Mouse (Mus musculus): ENCODE measurements around the gene Fam241b.

Fam241b gene

DNA sequence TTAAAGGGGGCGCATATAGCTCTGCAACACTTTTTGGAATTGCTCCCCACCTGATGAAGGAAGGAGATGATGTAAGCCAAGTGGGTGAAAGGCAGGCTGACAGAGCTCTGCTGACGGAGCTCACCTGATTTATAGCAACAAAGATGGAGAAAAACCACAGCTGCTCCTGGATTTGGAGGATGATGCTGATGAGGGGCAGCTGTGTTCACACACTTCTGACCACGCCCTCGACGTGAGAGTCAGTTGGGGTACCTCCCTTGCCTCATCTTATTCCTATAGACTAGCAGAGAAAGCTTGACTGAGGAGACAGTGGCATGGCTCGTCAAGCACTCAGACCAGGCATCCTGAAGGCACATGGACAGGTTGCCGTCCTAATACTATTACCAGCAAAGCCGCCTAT lies at the start of gene Fam241b:
TSS of gene Fam241b (minus strand) at position 101 of the 400 bp plus-strand sequence.
- DNase-seq, result no peak

DNA sequence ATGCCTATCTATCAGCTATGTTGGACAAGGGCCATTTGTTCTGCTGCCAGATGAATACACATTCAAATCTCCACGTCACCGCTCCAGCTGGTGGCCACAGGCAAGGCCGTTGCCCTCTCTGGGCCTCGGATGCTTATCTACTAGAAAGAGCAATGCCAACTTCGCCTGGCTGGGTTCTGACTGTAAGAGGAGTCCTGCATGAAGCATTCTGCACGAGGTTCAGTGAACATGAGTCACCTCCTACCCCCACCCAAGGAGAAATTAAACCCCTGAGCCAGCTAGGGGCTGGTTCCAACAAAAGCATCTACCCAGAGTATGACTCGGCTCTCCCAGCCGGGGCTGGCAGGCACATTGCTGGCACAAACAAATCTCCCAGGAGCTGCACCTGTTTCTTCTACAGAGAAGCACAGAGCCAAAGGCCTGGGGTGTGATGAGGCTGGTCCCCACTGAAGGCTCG lies 49.0 kb upstream of the Fam241b start:
- no peak for DNase-seq

DNA sequence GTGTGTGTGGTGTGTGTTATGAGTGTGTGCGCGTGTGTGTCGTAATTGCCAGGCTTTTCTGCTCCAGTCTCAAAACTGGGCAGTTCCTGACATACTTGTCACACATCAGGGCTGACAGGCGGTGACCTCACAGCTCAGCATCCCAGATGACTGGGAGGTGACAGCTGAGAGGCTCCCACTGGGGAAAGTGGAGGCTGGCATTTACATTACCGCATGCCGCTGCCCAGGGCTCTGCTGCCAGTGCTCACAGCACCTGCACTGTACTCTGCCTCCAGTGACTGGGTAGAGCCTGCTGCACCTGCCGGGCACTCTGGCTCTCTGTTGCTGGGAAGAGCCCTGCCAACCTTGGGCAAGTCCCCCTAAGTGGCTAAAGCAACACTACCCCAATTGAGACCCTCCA lies 47.1 kb upstream of the Fam241b start:
- DNase-seq, result no peak

DNA sequence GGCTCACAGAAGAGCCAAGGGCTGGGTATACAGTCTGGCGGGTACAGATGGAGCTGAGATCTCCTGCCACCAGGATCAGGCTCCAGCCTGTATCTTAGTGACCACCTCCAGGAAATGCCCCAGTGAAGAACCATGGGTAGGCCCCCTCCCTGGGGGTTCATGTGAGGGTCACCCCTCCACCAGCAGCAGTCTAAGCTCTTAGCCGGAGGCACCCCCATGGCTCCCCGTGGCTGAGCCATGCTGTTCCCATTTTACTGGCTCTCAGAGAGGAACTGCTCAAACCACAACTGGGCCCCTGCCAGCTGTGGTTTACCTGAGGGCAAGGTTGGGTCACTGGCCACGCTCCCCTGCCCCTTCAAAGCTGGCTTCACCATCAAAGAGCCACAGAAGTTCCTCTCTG lies 46.2 kb upstream of the Fam241b start:
- peak; percentile 80 to 82 for DNase-seq

DNA sequence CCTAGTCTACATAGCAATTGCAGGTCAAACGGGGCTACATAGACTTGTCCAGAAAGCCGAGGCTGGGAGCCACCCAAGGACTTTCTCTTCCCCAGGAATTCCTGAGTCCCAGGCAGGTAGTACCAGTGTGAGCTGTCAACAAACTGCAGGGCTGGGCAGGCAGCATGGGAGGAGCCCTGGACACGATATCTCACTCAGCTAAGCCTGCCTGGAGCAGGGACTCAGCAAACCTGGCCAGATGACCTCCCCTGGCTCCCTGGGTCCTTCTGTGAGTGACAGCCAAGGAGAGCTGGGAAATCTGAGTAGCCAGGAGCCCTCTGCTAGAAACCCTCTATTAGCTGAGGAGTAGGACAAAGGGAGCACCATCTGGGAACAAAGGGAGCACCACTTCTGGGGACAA lies 45.6 kb upstream of the Fam241b start:
- no peak for DNase-seq

DNA sequence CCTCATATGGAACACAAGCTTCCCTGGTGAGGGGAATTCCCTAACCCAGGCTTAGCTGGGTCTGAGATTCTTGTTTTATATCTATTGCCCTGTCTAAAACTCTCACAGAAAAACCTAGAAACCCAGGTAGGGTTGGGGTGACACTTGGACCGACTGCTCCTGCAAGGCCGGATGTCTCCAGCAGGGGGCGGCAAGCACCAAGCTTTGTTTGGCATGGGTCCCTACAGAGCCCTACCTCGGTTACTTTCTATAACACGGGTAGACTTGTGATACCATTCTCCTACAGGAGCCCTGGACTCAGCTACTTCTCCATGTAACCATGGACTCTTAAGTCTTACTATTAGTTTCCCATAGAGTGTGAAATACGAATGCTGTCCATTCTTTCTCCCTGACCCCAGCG lies 43.2 kb upstream of the Fam241b start:
- DNase-seq, result peak; percentile 91 to 92

DNA sequence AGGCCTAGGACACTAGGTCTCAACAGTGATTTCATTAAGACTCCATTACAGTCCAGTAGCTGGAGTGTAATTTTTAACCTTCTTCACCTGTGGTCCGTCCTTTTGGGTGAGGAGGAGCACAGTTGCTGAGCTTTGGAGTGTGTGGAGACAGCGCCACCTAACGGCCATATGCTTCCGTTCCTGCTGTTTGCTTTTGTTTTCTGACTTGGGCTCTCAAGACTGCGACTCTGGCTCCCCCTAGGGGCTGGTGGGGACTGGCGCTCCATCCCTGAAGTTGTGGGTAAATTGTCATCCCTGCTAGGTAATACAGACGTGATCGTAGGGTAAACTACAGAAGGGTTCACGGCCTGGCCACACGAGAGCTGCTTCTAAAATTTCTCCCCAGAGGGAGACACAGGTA lies 39.3 kb upstream of the Fam241b start:
- DNase-seq, result peak; percentile 96 to 97

DNA sequence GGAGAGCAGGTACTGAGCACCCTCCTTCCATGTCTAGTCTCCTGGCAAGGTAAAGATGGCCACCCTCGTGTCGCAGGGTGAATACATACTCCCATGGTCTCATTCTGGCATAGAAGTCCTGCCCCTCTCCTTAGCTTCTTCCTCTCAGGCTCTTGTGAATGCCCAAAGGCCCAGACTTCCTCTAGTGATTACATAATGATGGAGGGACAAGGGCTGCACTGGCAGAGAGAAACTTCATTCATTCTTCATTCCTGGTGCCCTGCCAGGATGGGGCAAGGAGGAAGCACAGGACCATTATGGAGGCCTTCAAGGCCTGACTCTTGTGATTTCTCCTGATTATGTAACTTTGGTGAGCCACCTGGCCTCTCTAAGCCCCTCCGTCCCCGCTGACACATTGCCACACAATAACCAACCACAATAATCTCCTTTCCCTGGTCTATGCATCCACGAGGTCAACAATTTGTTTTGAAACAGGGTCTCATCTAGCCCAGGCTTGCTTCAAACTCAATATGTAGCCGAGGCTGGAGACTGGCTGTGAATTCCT lies 38.8 kb upstream of the Fam241b start:
- DNase-seq, result no peak

DNA sequence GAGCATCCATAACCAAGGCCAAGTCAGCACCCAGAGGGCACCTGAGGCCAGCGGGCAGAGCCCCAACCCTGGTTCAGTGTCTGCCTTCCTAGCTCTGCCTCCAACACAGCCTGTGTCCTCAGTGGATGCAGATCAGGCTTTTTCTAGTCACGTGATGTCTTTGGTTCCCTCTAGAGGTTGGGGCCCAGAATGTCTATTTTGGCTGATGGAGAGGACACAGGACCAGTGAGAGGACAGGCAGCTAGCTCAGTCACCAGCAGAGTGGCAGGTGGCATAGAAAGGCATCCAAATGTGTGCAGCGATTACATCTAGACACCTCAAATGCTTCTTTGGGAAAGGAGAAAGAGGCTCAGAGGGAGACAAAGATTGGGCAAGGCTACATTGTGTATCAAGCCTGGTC lies 38.0 kb upstream of the Fam241b start:
- no peak for DNase-seq

DNA sequence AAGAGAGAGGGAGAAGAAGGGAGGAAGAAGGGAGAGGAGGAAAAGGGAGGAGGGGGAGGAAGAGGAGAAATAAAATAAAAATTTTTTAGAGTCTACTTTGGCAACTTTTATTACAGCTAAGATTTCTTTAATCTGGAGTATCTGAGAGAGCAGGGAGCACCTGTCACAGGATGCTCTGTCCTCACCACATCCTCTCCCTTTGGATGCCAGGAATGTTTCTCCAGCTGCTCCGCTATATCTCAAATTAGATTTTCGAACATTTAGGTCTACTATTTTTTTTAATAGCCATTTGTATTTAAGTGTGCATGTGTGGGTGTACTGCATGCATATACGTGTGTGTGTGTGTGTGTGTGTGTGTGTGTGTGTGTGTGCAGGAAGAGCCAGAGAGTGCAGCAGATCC lies 36.2 kb upstream of the Fam241b start:
- DNase-seq, result no peak

DNA sequence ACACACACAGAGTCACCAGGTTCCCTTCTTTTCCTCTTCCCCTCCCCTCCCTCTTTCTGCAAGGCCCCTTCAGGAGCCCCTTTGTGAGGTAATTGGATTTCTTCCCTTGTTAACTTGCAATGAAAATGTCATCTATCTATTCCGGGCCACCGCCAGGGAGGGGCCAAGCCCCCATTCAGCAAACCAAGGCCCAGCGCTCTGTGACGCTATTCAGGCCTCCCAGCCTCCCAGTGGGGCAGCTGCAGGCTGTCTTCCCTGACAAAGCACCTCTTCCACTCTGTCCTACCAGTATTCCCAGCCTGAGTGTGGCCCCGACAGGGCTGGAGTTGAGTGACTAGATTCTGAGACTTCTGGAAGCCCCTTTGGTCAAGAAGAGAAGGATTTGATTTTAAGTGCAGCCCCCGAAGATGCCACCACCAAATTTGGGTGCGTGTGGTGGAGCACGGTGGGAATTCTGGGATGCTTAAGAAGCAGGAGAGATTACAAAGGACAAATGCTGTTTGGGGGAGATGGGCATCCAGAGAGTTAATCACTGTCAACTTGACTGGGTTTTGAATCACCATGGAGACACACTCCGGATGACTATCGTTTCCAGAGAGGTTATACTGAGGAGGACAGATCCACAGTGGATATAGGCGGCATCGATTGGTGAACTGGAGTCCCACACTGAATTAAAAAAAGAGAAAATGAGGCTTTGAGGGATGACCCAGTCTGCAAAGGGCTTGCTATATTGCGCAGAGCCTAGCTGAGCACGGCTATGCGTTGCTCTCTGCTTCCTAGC lies 31.0 kb upstream of the Fam241b start:
- DNase-seq, result no peak

DNA sequence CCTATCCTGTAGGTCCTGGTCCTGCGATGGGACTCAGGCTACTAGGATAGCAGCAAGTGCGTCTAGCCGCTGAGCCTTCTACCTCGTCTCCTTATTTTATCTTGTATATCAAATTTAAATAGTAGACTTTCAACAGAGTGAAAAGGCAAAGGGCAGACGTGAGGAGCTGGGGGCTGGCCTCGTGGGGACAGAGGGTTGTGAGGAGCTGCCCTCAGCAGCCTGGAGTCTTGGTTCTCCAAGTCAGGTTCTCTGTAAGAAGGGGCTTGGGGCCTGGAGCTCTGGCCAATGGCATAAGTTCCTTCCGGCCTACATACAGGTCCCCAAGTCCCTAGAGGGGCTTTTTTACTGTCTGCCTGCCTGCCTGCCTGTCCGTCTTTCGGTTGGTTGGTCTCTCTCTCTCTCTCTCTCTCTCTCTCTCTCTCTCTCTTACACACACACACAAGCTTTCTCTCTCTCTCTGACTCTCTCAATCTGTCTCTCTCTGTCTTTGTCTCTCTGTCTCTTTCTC lies 30.3 kb upstream of the Fam241b start:
- no peak for DNase-seq

DNA sequence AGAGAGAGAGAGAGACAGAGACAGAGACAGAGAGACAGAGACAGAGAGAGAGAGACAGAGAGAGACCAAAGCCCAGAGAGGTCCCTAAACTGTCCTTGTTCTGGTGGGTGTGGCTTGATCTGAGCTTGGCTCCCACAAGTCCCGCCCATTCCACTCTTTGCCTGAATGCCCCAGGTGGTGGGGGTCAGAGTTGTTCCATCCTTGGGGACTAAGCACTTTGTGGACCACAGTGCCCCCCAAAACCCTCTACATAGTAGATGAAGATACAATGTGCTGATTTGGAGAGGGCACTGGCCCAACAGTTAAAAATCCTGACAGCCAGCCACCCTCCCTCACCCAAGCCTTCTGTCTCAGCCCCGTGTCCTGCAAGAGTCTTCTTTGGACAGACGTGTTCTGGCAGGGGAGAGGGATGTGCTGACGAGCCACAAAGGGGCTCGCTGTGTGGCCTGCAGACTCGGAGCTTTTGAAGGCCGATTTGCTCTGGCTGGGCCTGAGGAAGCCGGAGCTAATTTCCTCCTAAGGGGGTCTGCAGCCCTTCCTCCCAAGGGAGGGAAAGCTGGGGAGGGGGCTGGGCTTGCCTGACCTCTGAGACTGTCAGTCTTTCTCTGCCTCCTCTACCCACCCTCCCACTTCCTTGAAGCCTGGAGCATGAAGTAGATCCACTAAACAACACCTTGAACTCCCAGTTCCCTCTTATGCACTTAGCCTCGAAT lies 29.3 kb upstream of the Fam241b start:
- DNase-seq, result no peak

DNA sequence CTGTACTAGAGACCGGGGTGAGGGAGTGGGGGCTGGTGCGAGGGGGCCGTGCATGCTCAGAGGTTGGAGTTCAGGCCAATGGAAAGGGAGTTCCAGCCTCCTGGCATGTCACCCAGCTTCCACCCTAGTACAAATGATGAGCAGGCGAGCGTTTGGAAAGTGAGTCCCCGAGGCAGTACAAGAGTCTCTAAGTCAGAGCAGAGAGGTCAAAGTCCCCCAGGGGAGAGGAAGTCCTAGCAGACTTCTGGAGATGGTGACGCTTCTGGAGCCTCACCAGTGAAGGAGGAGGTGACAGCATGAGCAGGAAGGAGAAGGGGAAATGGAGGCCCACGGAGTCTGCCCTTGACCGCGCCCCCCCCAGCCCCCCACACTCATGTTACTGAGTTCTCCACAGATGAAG lies 18.7 kb upstream of the Fam241b start:
- peak; percentile 14 to 23 for DNase-seq

DNA sequence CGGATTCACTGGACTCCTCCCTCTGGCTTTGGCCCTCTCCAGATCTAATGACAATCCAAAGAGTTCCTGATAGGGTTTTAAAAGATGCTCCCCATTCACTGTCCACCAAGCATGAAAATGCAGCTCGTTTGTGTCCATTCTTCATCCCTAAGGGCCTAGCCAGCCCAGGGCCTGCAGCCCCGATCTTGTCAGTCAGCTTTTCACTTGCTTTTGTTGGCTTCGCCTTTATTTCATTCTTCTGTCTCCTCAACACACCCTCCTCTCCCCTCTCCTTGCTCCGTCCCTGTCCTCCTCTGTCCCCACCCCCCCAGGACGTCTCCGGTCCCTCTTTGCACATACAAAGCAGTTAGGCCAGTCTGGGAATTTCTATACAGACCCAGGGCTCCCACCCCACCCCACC lies 6.2 kb upstream of the Fam241b start:
- DNase-seq, result no peak

DNA sequence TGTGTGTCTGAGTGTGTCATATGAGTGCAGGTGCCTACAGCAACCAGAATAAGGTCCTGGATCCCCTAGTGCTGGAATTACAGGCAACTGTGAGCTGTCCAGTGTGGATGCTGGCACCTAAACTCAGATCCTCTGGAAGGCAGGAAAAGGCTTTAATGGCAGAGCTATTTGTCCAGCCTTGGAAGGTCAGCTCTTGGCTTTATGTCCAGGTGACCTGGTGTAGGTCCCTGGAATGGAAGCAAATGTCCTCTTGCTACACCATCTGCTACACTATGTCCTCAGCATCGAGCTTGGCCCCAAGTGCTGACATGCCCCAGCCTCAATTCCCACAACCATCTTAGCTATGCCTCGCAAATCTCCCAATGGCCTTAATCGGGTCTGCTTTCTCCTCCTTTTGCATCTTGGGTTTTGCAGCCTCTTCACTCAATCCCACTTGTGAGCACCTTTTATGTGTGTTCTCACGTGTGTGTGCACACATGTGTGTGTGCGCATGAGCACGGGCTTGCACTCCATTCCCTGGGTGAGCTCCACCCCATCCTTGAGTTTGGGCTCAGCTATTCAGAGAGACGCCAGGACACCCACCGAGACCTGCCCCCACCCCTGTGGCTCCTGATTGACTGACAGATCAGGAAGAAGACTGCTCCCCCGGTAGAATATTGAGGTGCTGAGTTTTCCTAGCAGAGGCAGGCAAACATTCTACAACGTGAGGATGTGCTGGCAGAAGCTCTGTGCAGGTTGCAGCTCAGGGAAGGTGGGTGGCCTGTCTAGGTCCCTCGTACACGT lies 3.9 kb upstream of the Fam241b start:
- no peak for DNase-seq

DNA sequence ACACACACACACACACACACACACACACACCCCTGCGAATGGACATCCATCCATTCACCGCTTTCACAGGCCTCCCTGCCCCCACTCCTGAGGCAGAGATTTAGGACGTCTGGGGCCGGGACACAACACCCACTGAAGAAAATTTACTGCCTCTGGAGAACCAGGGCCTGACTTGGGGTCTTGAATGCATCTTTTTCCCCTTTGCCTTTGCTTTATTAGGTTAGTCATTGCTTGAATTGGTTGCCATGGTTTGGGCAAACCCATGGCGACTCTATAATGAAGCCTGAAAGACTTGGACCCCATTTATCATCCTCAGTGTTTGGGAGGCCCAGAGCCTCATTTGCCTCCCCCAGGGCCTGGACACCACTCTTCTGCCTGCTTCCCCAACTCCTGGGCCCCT lies 2.2 kb upstream of the Fam241b start:
- no peak for DNase-seq

DNA sequence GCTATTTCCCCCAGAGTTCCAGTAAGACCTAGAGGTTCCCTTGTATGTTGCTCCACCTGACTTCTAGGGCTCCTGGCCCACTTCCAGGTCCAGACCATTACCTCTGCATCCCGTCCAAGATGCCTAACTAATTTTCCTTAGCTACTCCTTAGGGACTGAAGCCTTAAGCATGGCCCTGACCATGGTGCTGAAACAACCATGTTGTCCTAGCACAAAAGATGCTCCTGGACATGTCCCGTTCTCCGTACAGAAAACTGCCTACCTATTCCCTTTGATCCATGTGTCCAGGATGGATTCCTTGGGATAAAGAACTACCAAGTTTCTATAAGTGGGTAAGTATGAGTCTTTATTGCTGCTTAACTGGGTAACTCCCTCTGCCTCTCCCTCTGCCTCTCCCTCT lies 5.7 kb downstream of the Fam241b start:
- no peak for DNase-seq

DNA sequence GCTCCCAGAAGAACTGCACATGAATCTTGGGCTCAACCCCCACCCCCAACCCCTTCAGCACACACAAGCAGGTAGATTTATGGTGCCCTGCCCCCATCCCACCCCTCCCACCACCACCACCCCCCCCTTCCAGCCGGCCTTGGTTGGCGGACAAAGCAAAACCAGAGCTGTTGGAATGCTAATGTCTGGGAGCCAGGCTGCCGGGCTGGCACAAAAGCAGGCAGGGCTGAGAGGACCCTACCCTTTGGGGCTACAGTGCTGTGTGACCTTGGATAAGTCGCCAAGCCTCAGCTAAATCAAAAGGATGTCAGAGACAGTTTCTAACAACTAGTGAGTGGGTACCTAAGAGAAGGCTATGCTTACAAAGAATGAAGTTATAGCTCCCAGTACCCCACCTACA lies 6.6 kb downstream of the Fam241b start:
- no peak for DNase-seq

DNA sequence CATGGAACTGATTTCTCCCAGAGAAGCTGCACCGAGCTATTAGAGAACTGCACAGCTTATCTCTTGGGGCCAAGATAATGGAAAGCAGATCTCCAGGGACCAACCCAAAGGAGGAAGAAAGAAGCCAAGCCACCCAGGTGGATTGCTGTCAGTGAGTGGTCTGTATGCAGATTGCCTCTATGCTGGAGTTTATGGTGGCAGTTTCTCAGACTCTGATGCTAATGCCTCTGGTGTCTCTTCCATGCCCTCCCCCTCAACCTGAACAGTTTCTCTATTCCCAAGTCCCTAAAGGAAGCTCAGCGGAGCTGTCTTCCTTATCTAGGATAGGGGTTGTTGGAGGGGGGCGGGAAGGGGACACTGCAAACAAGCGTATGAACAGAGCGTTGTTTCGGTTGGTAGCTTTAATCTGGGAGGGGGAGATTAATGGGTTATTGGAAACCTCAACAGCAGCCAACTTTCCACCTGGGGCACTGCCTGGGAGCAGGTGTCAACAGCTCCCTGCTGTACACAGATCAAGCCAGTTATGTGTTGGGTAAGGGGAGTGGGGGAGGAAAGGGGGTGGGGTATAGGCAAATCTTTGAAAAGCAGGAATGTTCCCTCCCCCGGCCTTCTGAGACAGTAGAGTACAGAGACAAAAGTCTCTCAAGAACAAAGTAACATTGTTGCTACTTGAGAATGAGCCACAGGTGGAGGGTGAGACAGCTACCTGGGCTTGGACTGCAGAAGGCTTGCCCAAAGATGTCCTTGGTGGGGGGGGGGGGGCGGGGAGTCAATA lies 7.8 kb downstream of the Fam241b start:
- no peak for DNase-seq

DNA sequence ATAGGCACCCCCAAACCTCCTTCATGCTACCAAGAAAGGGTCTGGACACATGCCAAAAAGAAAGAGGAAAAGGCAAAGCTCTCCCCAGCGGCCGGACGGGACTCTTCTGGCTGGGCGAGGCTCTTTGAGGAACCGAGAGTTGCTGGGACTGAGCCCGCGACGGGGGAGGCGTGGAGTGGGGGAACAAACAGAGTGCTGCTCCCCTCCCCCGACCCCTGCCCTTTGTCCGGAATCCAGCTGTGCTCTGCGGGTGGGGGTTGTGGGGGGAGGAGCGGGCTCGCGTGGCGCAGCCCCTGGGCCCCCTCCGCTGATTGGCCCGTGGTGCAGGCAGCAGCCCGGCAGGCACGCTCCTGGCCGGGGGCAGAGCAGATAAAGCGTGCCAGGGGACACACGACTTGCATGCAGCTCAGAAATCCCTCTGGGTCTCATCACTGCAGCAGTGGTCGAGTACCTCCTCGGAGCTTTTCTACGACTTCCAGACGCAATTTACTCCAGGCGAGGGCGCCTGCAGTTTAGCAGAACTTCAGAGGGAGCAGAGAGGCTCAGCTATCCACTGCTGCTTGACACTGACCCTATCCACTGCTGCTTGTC lies 10.9 kb downstream of the Fam241b start, which contains the start of gene Neurog3:
TSS of gene Neurog3 (plus strand) at position 400 of the 591 bp plus-strand sequence.
- DNase-seq, result peak; percentile 22 to 33
